Mouse (Mus musculus): ENCODE results near the gene Srrm2. TPM values are rescaled to one million over a fixed set of nuclear protein-coding genes. Genes with fewer than 3 reads are reported as not detected.

Gene Srrm2
- total and polyA plus RNA-seq, 3 experiments: 26.7 to 383 (median 90.4) TPM

DNA sequence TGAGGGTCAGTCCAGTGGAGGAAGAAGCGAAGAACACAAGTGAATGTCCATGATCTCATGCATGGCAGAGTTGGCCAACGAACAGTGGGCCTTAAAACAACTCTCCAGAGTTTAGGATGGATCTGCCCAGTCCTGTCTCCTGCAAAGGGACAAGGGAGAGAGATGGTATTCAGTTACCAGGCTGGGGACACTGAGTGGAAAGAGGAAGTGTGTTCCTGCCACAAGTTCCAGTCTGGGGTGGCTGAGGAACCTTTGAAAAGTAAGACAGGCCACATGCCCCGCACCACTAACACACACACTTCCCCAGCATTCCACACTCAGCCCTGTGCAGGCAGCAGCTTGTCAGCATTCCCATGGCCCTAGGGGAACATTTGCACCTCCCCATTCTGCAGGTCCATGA, 43.6 kb upstream of the Srrm2 start:
- in situ Hi-C loops (cut with MboI; ENCODE audit: low pct_ligation_motif_present, low pct_unique_long_range_greater_than_20kb, low sequenced_read_pairs) (no loop called here), dilution Hi-C loops (cut with MboI; ENCODE audit: extremely low pct_ligation_motif_present, extremely low pct_unique_long_range_greater_than_20kb, low sequenced_read_pairs) (no loop called here)
- peak; percentile 71 for TF ChIP-seq EP300 (IDR thresholded peaks at IDR 0.05; ENCODE audit: low read length)
- no peak for TF ChIP-seq NRF1 (IDR thresholded peaks at IDR 0.05; ENCODE audit: low read depth, low read length)
- peaks cover 32 to 55% of the 10 kb centered on the region in 2 experiments for H3K4me1 ChIP-seq (ENCODE audit: control insufficient read depth in 1 of 2, insufficient read depth in 2 of 2)
- DNase-seq (ENCODE audit: extremely low read depth): no peak
- H3K27ac ChIP-seq (ENCODE audit: insufficient read depth, low read depth): no peak overlapping the region
- peak overlapping the region; percentile 17; the same call in 1 of the 2 replicates for H3K4me2 ChIP-seq (ENCODE audit: insufficient read depth, low read depth, poor library complexity, severe bottlenecking)
- H3K36me3 ChIP-seq (replicated peaks in 1 of 2; ENCODE audit: control insufficient read depth in 1 of 2, insufficient read depth in 1 of 2, low read length in 1 of 2): peaks cover 6 to 13% of the 10 kb centered on the region in 2 experiments
- H3K9ac ChIP-seq (ENCODE audit: insufficient read depth, low read depth): no peak overlapping the region
- no peaks in the 10 kb centered on the region for H3K79me2 ChIP-seq (replicated peaks; ENCODE audit: control insufficient read depth, extremely low read depth, insufficient read depth, poor library complexity, severe bottlenecking)
- H3K9me3 ChIP-seq (replicated peaks; ENCODE audit: low read length): no peaks in the 10 kb centered on the region
- no peak overlapping the region for H3K4me3 ChIP-seq (replicated peaks in 1 of 3; ENCODE audit: low read depth in 2 of 3, low read length in 2 of 3, poor library complexity in 1 of 3)
- H3K27me3 ChIP-seq (replicated peaks): peaks cover 43% of the 10 kb centered on the region

DNA sequence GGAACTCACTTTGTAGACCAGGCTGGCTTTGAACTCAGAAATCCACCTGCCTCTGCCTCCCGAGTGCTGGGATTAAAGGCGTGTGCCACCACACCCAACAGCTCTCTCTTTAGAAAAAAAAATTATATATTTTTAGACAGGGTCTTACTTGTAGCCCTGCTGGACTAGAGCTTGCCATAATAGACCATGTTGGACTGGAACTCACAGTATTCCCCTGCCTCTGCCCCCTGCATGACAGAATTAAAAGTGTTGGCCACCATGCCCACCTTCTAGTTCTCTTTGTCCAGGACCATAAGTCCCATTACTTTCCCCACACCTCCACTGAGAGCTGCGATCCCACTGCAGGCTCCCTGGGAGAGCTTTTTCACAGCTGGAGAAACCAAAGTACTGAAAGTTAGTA, 42.9 kb upstream of the Srrm2 start:
- dilution Hi-C loops (cut with MboI; ENCODE audit: extremely low pct_ligation_motif_present, extremely low pct_unique_long_range_greater_than_20kb, low sequenced_read_pairs): no loop called here
- TF ChIP-seq ZMIZ1 (IDR thresholded peaks at IDR 0.05; ENCODE audit: low read depth, low read length) (no peak), ZNF384 (IDR thresholded peaks at IDR 0.05; ENCODE audit: low read depth, low read length) (no peak), TCF12 (IDR thresholded peaks at IDR 0.05; ENCODE audit: low read depth, low read length) (no peak), RCOR1 (conservative IDR thresholded peaks at IDR 0.05; ENCODE audit: low read depth, low read length) (no peak), USF2 (conservative IDR thresholded peaks at IDR 0.05; ENCODE audit: low read depth, low read length) (no peak), NELFE (IDR thresholded peaks at IDR 0.05; ENCODE audit: low read depth, low read length) (no peak), GABPA (IDR thresholded peaks at IDR 0.05; ENCODE audit: insufficient replicate concordance, low read depth, low read length) (no peak), MAZ (IDR thresholded peaks at IDR 0.05; ENCODE audit: low read depth, low read length) (no peak), RAD21 (IDR thresholded peaks at IDR 0.05; ENCODE audit: low read depth, low read length) (no peak), MAX (IDR thresholded peaks at IDR 0.05; ENCODE audit: low read length) (no peak), ELF1 (IDR thresholded peaks at IDR 0.05; ENCODE audit: low read depth, low read length) (no peak), CHD1 (IDR thresholded peaks at IDR 0.05; ENCODE audit: low read depth, low read length) (no peak), KAT2A (IDR thresholded peaks at IDR 0.05; ENCODE audit: insufficient replicate concordance, low read length) (no peak), POLR2AphosphoS2 (IDR thresholded peaks at IDR 0.05; ENCODE audit: low read depth, low read length) (no peak)
- Histone ChIP-seq H3K4me2 (ENCODE audit: insufficient read depth, low read depth, poor library complexity, severe bottlenecking) (no peak overlapping the region), H3K27me3 (replicated peaks) (peaks cover 36% of the 10 kb centered on the region), H3K9ac (ENCODE audit: insufficient read depth, low read depth) (no peak overlapping the region), H3K79me2 (replicated peaks; ENCODE audit: control insufficient read depth, extremely low read depth, insufficient read depth, poor library complexity, severe bottlenecking) (no peaks in the 10 kb centered on the region), H3K36me3 (replicated peaks in 1 of 2; ENCODE audit: control insufficient read depth in 1 of 2, insufficient read depth in 1 of 2, low read length in 1 of 2) (peaks cover 10 to 20% of the 10 kb centered on the region in 2 experiments), H3K27ac (ENCODE audit: insufficient read depth, low read depth) (no peak overlapping the region), H3K4me3 (replicated peaks in 1 of 3; ENCODE audit: low read depth in 2 of 3, low read length in 2 of 3, poor library complexity in 1 of 3) (no peak overlapping the region), H3K9me3 (replicated peaks; ENCODE audit: low read length) (no peaks in the 10 kb centered on the region), H3K4me1 (ENCODE audit: control insufficient read depth in 1 of 2, insufficient read depth in 2 of 2) (peaks cover 32 to 55% of the 10 kb centered on the region in 2 experiments)
- in situ Hi-C loops (cut with MboI; ENCODE audit: low pct_ligation_motif_present, low pct_unique_long_range_greater_than_20kb, low sequenced_read_pairs): no loop called here
- DNase-seq (ENCODE audit: extremely low read depth): no peak

Measured in CH12.LX (cell line).